Mouse (Mus musculus) adrenal gland, postnatal 36 days (tissue): ENCODE measurements around the gene Dppa3. TPM values are rescaled to one million over a fixed set of nuclear protein-coding genes. Genes with fewer than 3 reads are reported as not detected.
A peak's percentile ranks its signal among the peaks of the same experiment; 100 is the strongest.

ENCODE experiments used
- DNase-seq, 2 experiments: peaks; one replicate each; pipeline ENCODE4 v3.0.0; 2021; ENCODE audit warnings: mixed read lengths in 1 of 2
- long read RNA-seq, 2 experiments: library from polyadenylated mRNA; stranded (forward); transcript quantifications; one replicate each; pipeline ENCODE4 v2.0.0; 2021; ENCODE audit warnings: borderline sequencing depth in 2 of 2
- total RNA-seq, 2 experiments: library from RNA; stranded (reverse); gene quantifications; 2 replicates each; pipeline ENCODE4 v1.2.3; 2021

Gene Dppa3
- not detected for total RNA-seq
- long read RNA-seq, experiment 1 = 0 reads
- long read RNA-seq, experiment 2 = 0 reads

GRCm38 (mm10) chr6:122626110-122626509, at the start of gene Dppa3:
Dppa3 (plus strand) TSS chr6:122626410.
- DNase-seq = no peak

GRCm38 (mm10) chr6:122577030-122577429, 49.2 kb upstream of the Dppa3 start:
- DNase-seq = no peak

GRCm38 (mm10) chr6:122579086-122579485, 47.1 kb upstream of the Dppa3 start:
- peak; percentile 44 to 49 for DNase-seq

GRCm38 (mm10) chr6:122591027-122591758, 35.0 kb upstream of the Dppa3 start:
- DNase-seq = no peak

- DNase-seq = no peak
These were observed 33.3 kb upstream of the Dppa3 start for GRCm38 (mm10) chr6:122592905-122593304.

GRCm38 (mm10) chr6:122595637-122596036, 30.6 kb upstream of the Dppa3 start:
- peak; percentile 32 to 50 for DNase-seq

- no peak for DNase-seq
These were observed 29.6 kb upstream of the Dppa3 start for GRCm38 (mm10) chr6:122596608-122597007.

- no peak for DNase-seq
These were observed 28.2 kb upstream of the Dppa3 start for GRCm38 (mm10) chr6:122598014-122598413.

GRCm38 (mm10) chr6:122598436-122598835, 27.8 kb upstream of the Dppa3 start:
- no peak for DNase-seq

GRCm38 (mm10) chr6:122599054-122599737, 27.0 kb upstream of the Dppa3 start:
- no peak for DNase-seq

- no peak for DNase-seq
These were observed 26.1 kb upstream of the Dppa3 start for GRCm38 (mm10) chr6:122600066-122600646.

- DNase-seq = no peak
These were observed 25.2 kb upstream of the Dppa3 start for GRCm38 (mm10) chr6:122601031-122601430.

- no peak for DNase-seq
These were observed 24.6 kb upstream of the Dppa3 start for GRCm38 (mm10) chr6:122601615-122602014.

- DNase-seq = peak; percentile 84 to 90
These were observed 23.8 kb upstream of the Dppa3 start, which contains the start of gene Apobec1 for GRCm38 (mm10) chr6:122602242-122602991. Apobec1 (minus strand) TSS chr6:122602444.

- no peak for DNase-seq
These were observed 23.3 kb upstream of the Dppa3 start for GRCm38 (mm10) chr6:122602992-122603322.

GRCm38 (mm10) chr6:122604260-122604659, 21.9 kb upstream of the Dppa3 start:
- DNase-seq = no peak

- peak in 1 of 2 experiments; percentile 22 for DNase-seq
These were observed 20.7 kb upstream of the Dppa3 start for GRCm38 (mm10) chr6:122605483-122605882.

GRCm38 (mm10) chr6:122606661-122607060, 19.5 kb upstream of the Dppa3 start:
- no peak for DNase-seq

GRCm38 (mm10) chr6:122607700-122608099, 18.5 kb upstream of the Dppa3 start:
- no peak for DNase-seq

- no peak for DNase-seq
These were observed 17.5 kb upstream of the Dppa3 start for GRCm38 (mm10) chr6:122608434-122609376.

- no peak for DNase-seq
These were observed 16.9 kb upstream of the Dppa3 start for GRCm38 (mm10) chr6:122609377-122609728.
